Mouse (Mus musculus) MEL (cell line): Measurements from ENCODE around the gene P4ha2. TPM values are rescaled to one million over a fixed set of nuclear protein-coding genes. Genes with fewer than 3 reads are reported as not detected.

Experiments
- DNase-seq: peaks from one replicate; pipeline ENCODE4 v3.0.0; 2011; ENCODE audit warnings: low read depth, low spot score
- H3K27ac ChIP-seq: 2 replicates; pipeline ENCODE4 v1.5.1; 2012; ENCODE audit warnings: low read depth, mild to moderate bottlenecking, control low read depth, low read length, moderate library complexity; ENCODE audit not compliant: control insufficient read depth
- H3K27me3 ChIP-seq, 2 experiments: fragments of 150-350 bp in 1 of 2; sonication (generic) in 1 of 2; 2 replicates each; pipeline ENCODE4 v1.6.1; 2012; ENCODE audit warnings: low read length in 2 of 2, mild to moderate bottlenecking in 2 of 2, improper control_type of control experiment in 1 of 2, moderate library complexity in 1 of 2; ENCODE audit not compliant: insufficient read depth in 2 of 2, control insufficient read depth in 1 of 2
- H3K36me3 ChIP-seq, 2 experiments: 2 replicates each; pipeline ENCODE4 v1.6.1; 2012 to 2014; ENCODE audit warnings: low read length in 2 of 2, improper control_type of control experiment in 1 of 2, inconsistent platforms in 1 of 2, mild to moderate bottlenecking in 1 of 2; ENCODE audit not compliant: insufficient read depth in 2 of 2, control insufficient read depth in 1 of 2
- H3K4me1 ChIP-seq, 2 experiments: fragments of 150-350 bp in 1 of 2; sonication (generic) in 1 of 2; 2 replicates each; pipeline ENCODE4 v1.6.1; 2012; ENCODE audit warnings: low read length in 2 of 2, improper control_type of control experiment in 1 of 2, mild to moderate bottlenecking in 1 of 2; ENCODE audit not compliant: insufficient read depth in 2 of 2, control insufficient read depth in 1 of 2
- H3K4me3 ChIP-seq, 2 experiments: fragments of 150-350 bp in 1 of 2; sonication (generic) in 1 of 2; 2 replicates each; pipeline ENCODE4 v1.5.1; 2012; ENCODE audit warnings: low read depth in 2 of 2, low read length in 2 of 2, mild to moderate bottlenecking in 2 of 2, moderate library complexity in 2 of 2, control low read depth in 1 of 2, improper control_type of control experiment in 1 of 2; ENCODE audit not compliant: control insufficient read depth in 1 of 2, insufficient read depth in 1 of 2
- H3K79me2 ChIP-seq: 2 replicates; pipeline ENCODE4 v1.6.1; 2012; ENCODE audit warnings: mild to moderate bottlenecking, low read length, moderate library complexity; ENCODE audit not compliant: control insufficient read depth, poor library complexity, insufficient read depth
- H3K9ac ChIP-seq: 2 replicates; pipeline ENCODE4 v1.6.1; 2012; ENCODE audit warnings: low read depth, mild to moderate bottlenecking, control low read depth, low read length, moderate library complexity; ENCODE audit not compliant: control insufficient read depth, poor library complexity, severe bottlenecking
- H3K9me3 ChIP-seq: fragments of 150-350 bp; sonication (generic); replicated peaks from 2 replicates; pipeline ENCODE4 v1.6.1; 2012; ENCODE audit warnings: mild to moderate bottlenecking, low read length, improper control_type of control experiment, moderate library complexity; ENCODE audit not compliant: insufficient read depth
- CHD1 ChIP-seq: IDR thresholded peaks from 2 replicates; pipeline ENCODE4 v1.6.1; 2012; ENCODE audit warnings: low read depth, mild to moderate bottlenecking, inconsistent platforms, low read length, improper control_type of control experiment
- ELF1 ChIP-seq: IDR thresholded peaks from 2 replicates; pipeline ENCODE4 v1.6.1; 2014; ENCODE audit warnings: low read depth, mild to moderate bottlenecking, inconsistent platforms, low read length, improper control_type of control experiment, moderate library complexity
- GABPA ChIP-seq: IDR thresholded peaks from 2 replicates; pipeline ENCODE4 v1.6.1; 2012; ENCODE audit warnings: low read depth, mild to moderate bottlenecking, inconsistent platforms, low read length, improper control_type of control experiment, moderate library complexity
- GATA1 ChIP-seq: IDR thresholded peaks from 2 replicates; pipeline ENCODE4 v1.6.1; 2011; ENCODE audit warnings: low read depth, low read length, improper control_type of control experiment
- HCFC1 ChIP-seq: IDR thresholded peaks from 2 replicates; pipeline ENCODE4 v1.6.1; 2012; ENCODE audit warnings: low read depth, mild to moderate bottlenecking, inconsistent platforms, low read length, improper control_type of control experiment, moderate library complexity
- MAFK ChIP-seq: IDR thresholded peaks from 2 replicates; pipeline ENCODE4 v1.6.1; 2011; ENCODE audit warnings: low read depth, mild to moderate bottlenecking, low read length, improper control_type of control experiment, borderline replicate concordance
- MAX ChIP-seq: IDR thresholded peaks from 2 replicates; pipeline ENCODE4 v1.6.1; 2011; ENCODE audit warnings: low read length, improper control_type of control experiment
- MYB ChIP-seq: IDR thresholded peaks from 2 replicates; pipeline ENCODE4 v1.6.1; 2011; ENCODE audit warnings: mild to moderate bottlenecking, low read depth, low read length, improper control_type of control experiment
- MYC ChIP-seq: IDR thresholded peaks from 2 replicates; pipeline ENCODE4 v1.6.1; 2011; ENCODE audit warnings: low read depth, mild to moderate bottlenecking, low read length, improper control_type of control experiment, moderate library complexity
- UBTF ChIP-seq: IDR thresholded peaks from 2 replicates; pipeline ENCODE4 v1.6.1; 2012; ENCODE audit warnings: low read depth, mild to moderate bottlenecking, inconsistent platforms, low read length, improper control_type of control experiment, moderate library complexity, borderline replicate concordance; ENCODE audit not compliant: insufficient read depth
- USF1 ChIP-seq: IDR thresholded peaks from 2 replicates; pipeline ENCODE4 v1.6.1; 2014; ENCODE audit warnings: low read depth, mild to moderate bottlenecking, inconsistent platforms, low read length, improper control_type of control experiment, moderate library complexity
- ZC3H11A ChIP-seq: IDR thresholded peaks from 2 replicates; pipeline ENCODE4 v1.6.1; 2012; ENCODE audit warnings: low read depth, mild to moderate bottlenecking, inconsistent platforms, low read length, improper control_type of control experiment
- ZMIZ1 ChIP-seq: IDR thresholded peaks from 2 replicates; pipeline ENCODE4 v1.6.1; 2012; ENCODE audit warnings: low read depth, mild to moderate bottlenecking, inconsistent platforms, low read length, improper control_type of control experiment, moderate library complexity
- polyA plus RNA-seq, 2 experiments: library from polyadenylated mRNA; stranded (reverse) in 1 of 2; unstranded in 1 of 2; fragments of >175 nt in 1 of 2; fragments of >200 nt in 1 of 2; gene quantifications; 2 replicates each; pipeline versions ENCODE4 v1.2.1 to v1.2.4; 2012; ENCODE audit warnings: low replicate concordance in 2 of 2, low read depth in 1 of 2; ENCODE audit not compliant: insufficient read length in 2 of 2, insufficient read depth in 1 of 2, missing spikeins in 1 of 2
- total RNA-seq: library from RNA; depleted of rRNA; stranded (reverse); fragments of 300-350 nt; gene quantifications from 2 replicates; pipeline ENCODE4 v1.2.3, GENCODE M21; 2012

Gene P4ha2
- total and polyA plus RNA-seq, 3 experiments: 18.6 to 57.8 TPM; not detected in 1

- H3K9me3 ChIP-seq: no peaks in the 10 kb centered on the region
- H3K27me3 ChIP-seq: no peaks in the 10 kb centered on the region
- H3K9ac ChIP-seq: no peak overlapping the region
- no peaks in the 10 kb centered on the region for H3K4me1 ChIP-seq
- H3K4me3 ChIP-seq: no peak overlapping the region
- TF ChIP-seq MYB (no peak), MYC (no peak), HCFC1 (no peak), ELF1 (no peak), ZC3H11A (no peak), GABPA (no peak), CHD1 (no peak)
- H3K27ac ChIP-seq: no peak overlapping the region
- no peak for DNase-seq
- peaks cover 0 to 2% of the 10 kb centered on the region in 2 experiments; a peak in 2 of 4 replicates for H3K36me3 ChIP-seq
- no peaks in the 10 kb centered on the region for H3K79me2 ChIP-seq
Observed at GRCm38 (mm10) chr11:54111976-54112741, 12.3 kb downstream of the P4ha2 start.

GRCm38 (mm10) chr11:54112920-54113319, 13.0 kb downstream of the P4ha2 start:
- H3K27ac ChIP-seq: no peak overlapping the region
- no peak overlapping the region for H3K4me3 ChIP-seq

GRCm38 (mm10) chr11:54113352-54113751, 13.5 kb downstream of the P4ha2 start:
- no peak overlapping the region for H3K9ac ChIP-seq
- H3K27me3 ChIP-seq: no peaks in the 10 kb centered on the region
- H3K79me2 ChIP-seq: no peaks in the 10 kb centered on the region
- TF ChIP-seq GATA1 (peak; percentile 43; the same call in 1 of the 2 replicates), ELF1 (no peak), MAFK (no peak)
- TF ChIP-seq, all 39 proteins: peak for 1
- DNase-seq: no peak
- H3K36me3 ChIP-seq: peaks cover 0 to 2% of the 10 kb centered on the region in 2 experiments; a peak in 2 of 4 replicates
- no peaks in the 10 kb centered on the region for H3K4me1 ChIP-seq
- no peak overlapping the region for H3K27ac ChIP-seq
- H3K9me3 ChIP-seq: no peaks in the 10 kb centered on the region
- no peak overlapping the region for H3K4me3 ChIP-seq

More at GRCm38 (mm10) chr11:54112920-54113319, 13.0 kb downstream of the P4ha2 start:
- TF ChIP-seq MAX (no peak), UBTF (no peak), ZMIZ1 (no peak), USF1 (peak; percentile 54; the same call in 1 of the 2 replicates)
- Histone ChIP-seq H3K9me3 (no peaks in the 10 kb centered on the region), H3K36me3 (peaks cover 0 to 2% of the 10 kb centered on the region in 2 experiments; a peak in 2 of 4 replicates), H3K79me2 (no peaks in the 10 kb centered on the region), H3K4me1 (no peaks in the 10 kb centered on the region), H3K9ac (no peak overlapping the region), H3K27me3 (no peaks in the 10 kb centered on the region)
- DNase-seq: peak; percentile 25
